ENCODE assay signal across 8 mouse cellular contexts in the genomic region with DNA sequence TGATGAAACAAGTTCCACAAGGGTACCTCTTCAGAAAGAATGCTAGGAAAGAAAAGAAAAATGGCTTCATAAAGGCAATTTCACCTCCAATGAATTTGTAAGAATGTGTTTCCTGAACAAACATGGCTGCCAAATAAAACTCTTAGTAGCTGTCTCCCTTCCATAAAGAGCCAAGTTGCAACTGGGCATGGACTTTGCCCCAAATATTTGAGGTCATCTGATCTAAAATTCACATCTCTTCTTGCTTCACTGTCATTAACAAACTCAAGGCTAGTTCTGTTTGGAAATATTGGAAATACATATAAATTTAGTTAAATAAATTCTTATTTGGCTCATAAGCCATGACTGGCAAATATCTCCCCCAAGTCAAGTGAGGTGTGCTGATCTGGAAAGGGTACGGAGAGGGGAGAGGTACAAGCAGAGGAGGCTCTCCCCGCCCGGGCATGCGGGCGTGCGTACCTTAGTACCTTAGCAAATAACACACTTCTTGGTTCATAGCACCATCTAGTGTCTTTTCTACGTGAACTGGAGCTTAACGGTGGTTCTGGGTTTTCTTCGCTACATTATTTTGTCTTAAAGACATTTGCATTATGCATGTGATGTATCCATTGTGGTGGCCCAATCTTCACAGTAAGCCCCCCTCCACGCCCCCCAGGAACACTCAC.
DNase-seq lines count a peak whose midpoint lies in the region; ATAC-seq and TF ChIP-seq lines count a peak whose summit lies in the region.

No protein-coding gene starts in this region.

- TF ChIP-seq POLR2A in heart, adult 2 months (IDR thresholded peaks at IDR 0.05; ENCODE audit: insufficient read depth, low read depth, low read length): no peak

- no peak for DNase-seq in heart, adult 2 months
- no peak for DNase-seq in heart, adult 8-10 months (ENCODE audit: low spot score)
- DNase-seq in cerebellum, adult 9-10 months: peak; percentile 36
- peak; percentile 75 for DNase-seq in hindbrain, embryonic 14.5 days (ENCODE audit: low spot score)
- peak; percentile 20 for DNase-seq in left cerebral cortex, postnatal 4 days
- no peak for DNase-seq in Muller cell, postnatal 12 days (ENCODE audit: inconsistent ontology term)

- H3K36me3 ChIP-seq in heart, adult 2 months (ENCODE audit: control insufficient read depth, insufficient read depth, low read length): no peaks in the 10 kb centered on the region; the same call in 1 of the 2 replicates
- H3K36me3 ChIP-seq in hindbrain, embryonic 14.5 days (replicated peaks; ENCODE audit: control insufficient read depth, insufficient read depth): no peaks in the 10 kb centered on the region
- H3K36me3 ChIP-seq in neural tube, embryonic 14.5 days (ENCODE audit: control insufficient read depth, insufficient read depth, low read length): no peaks in the 10 kb centered on the region

- WGBS in heart, adult 2 months: 30% methylated on average over 10 of the region's 10 CpGs
- 37% methylated on average over 10 of the region's 10 CpGs for WGBS in hindbrain, embryonic 14.5 days
- 43% methylated on average over 10 of the region's 10 CpGs for WGBS in neural tube, embryonic 14.5 days

- peak; percentile 72 for TF ChIP-seq CTCF in heart, adult 2 months (IDR thresholded peaks at IDR 0.05)

- no peak overlapping the region for H3K9ac ChIP-seq in heart, adult 2 months (ENCODE audit: low read depth, low read length)
- no peak overlapping the region for H3K9ac ChIP-seq in hindbrain, embryonic 14.5 days
- H3K9ac ChIP-seq in neural tube, embryonic 14.5 days (replicated peaks; ENCODE audit: low read depth, low read length): no peak overlapping the region

- no peaks in the 10 kb centered on the region for H3K79me2 ChIP-seq in heart, adult 2 months (replicated peaks; ENCODE audit: control insufficient read depth, insufficient read depth, low read length)

- peak; percentile 81 for ATAC-seq in CD4-positive, CD25-positive, alpha-beta regulatory T cell, adult 4 months
- ATAC-seq in hindbrain, embryonic 14.5 days (ENCODE audit: low FRiP score): peak; percentile 71
- peak; percentile 77; the same call in 1 of the 2 replicates for ATAC-seq in neural tube, embryonic 14.5 days (ENCODE audit: low read depth)

- H3K4me2 ChIP-seq in hindbrain, embryonic 14.5 days (replicated peaks): 0 out of 2 replicates have a peak overlapping the region, but pooled peaks have one; percentile 13
- no peak overlapping the region for H3K4me2 ChIP-seq in neural tube, embryonic 14.5 days (ENCODE audit: low read depth, low read length)

- no peak overlapping the region for H3K27ac ChIP-seq in heart, adult 2 months
- no peak overlapping the region for H3K27ac ChIP-seq in hindbrain, embryonic 14.5 days
- no peak overlapping the region for H3K27ac ChIP-seq in neural tube, embryonic 14.5 days (ENCODE audit: low read depth, low read length)

- no peak overlapping the region for H3K4me3 ChIP-seq in heart, adult 2 months
- H3K4me3 ChIP-seq in hindbrain, embryonic 14.5 days (replicated peaks; ENCODE audit: low read length): no peak overlapping the region
- no peak overlapping the region for H3K4me3 ChIP-seq in neural tube, embryonic 14.5 days (ENCODE audit: low read depth, low read length)

- no peaks in the 10 kb centered on the region for H3K27me3 ChIP-seq in heart, adult 2 months (ENCODE audit: control insufficient read depth, insufficient read depth, low read length)
- H3K27me3 ChIP-seq in hindbrain, embryonic 14.5 days (ENCODE audit: control insufficient read depth, insufficient read depth, low read length): no peaks in the 10 kb centered on the region
- no peaks in the 10 kb centered on the region for H3K27me3 ChIP-seq in neural tube, embryonic 14.5 days (ENCODE audit: control insufficient read depth, insufficient read depth, low read length)

- no peak for TF ChIP-seq EP300 in heart, adult 2 months (IDR thresholded peaks at IDR 0.05; ENCODE audit: insufficient read depth, low read depth, low read length)

- peaks cover under 1% of the 10 kb centered on the region; the same call in 1 of the 2 replicates for H3K4me1 ChIP-seq in heart, adult 2 months (ENCODE audit: control insufficient read depth, insufficient read depth, low read length)
- H3K4me1 ChIP-seq in hindbrain, embryonic 14.5 days (replicated peaks; ENCODE audit: control insufficient read depth, insufficient read depth, low read length): no peaks in the 10 kb centered on the region
- no peaks in the 10 kb centered on the region for H3K4me1 ChIP-seq in neural tube, embryonic 14.5 days (ENCODE audit: control insufficient read depth, insufficient read depth, low read length)

- intact Hi-C loops in heart, adult 2 months (cut with DNase I): loop anchor here (5.0 to 10.0 kb wide), 2 partner anchors 417 to 510 kb away; partner anchors contain the start of genes Spata48 and Zpbp
- intact Hi-C loops in left cerebral cortex, postnatal 4 days (cut with DNase I): no loop called here

- peaks cover 4% of the 10 kb centered on the region; the same call in 1 of the 2 replicates for H3K9me3 ChIP-seq in hindbrain, embryonic 14.5 days (ENCODE audit: control insufficient read depth, low read length)
- peaks cover 2% of the 10 kb centered on the region; the same call in 1 of the 2 replicates for H3K9me3 ChIP-seq in neural tube, embryonic 14.5 days (ENCODE audit: control insufficient read depth, low read length)

Comparison
In these comparisons a context has a peak if more than half of its experiments do, and no peak if none do; other contexts are left out.
1. DNase-seq: peak in cerebellum, adult 9-10 months (single experiment), hindbrain, embryonic 14.5 days (single experiment) and left cerebral cortex, postnatal 4 days (single experiment); none in heart, adult 2 months (0 of 2), heart, adult 8-10 months (single experiment) and Muller cell, postnatal 12 days (single experiment).
2. Peak in every context shown above with its lines, with median percentiles within 50 percentile points of each other: ATAC-seq.